Mouse (Mus musculus) thymus, adult 2 months (tissue): ENCODE measurements around the gene Abhd13. TPM values are rescaled to one million over a fixed set of nuclear protein-coding genes. Genes with fewer than 3 reads are reported as not detected.

ENCODE experiments used
- DNase-seq: peaks from one replicate; pipeline ENCODE4 v3.0.0; 2021
- H3K27ac ChIP-seq: fragments of 200-500 bp; 2 replicates; pipeline ENCODE4 v1.5.1; 2012; ENCODE audit warnings: low read length, control low read depth; ENCODE audit not compliant: control insufficient read depth, insufficient read depth
- H3K27me3 ChIP-seq: fragments of 200-500 bp; 2 replicates; pipeline ENCODE4 v1.6.1; 2012; ENCODE audit warnings: mild to moderate bottlenecking, low read length, moderate library complexity, mixed read lengths; ENCODE audit not compliant: control insufficient read depth, insufficient read depth
- H3K36me3 ChIP-seq: fragments of 200-500 bp; 2 replicates; pipeline ENCODE4 v1.6.1; 2012; ENCODE audit warnings: mild to moderate bottlenecking, low read length, moderate library complexity; ENCODE audit not compliant: control insufficient read depth, insufficient read depth
- H3K4me1 ChIP-seq: fragments of 200-500 bp; replicated peaks from 2 replicates; pipeline ENCODE4 v1.6.1; 2012; ENCODE audit warnings: low read length; ENCODE audit not compliant: control insufficient read depth, insufficient read depth
- H3K4me3 ChIP-seq: fragments of 200-500 bp; 2 replicates; pipeline ENCODE4 v1.5.1; 2012; ENCODE audit warnings: mild to moderate bottlenecking, low read length, control low read depth, moderate library complexity; ENCODE audit not compliant: control insufficient read depth, insufficient read depth
- CTCF ChIP-seq: fragments of 200-500 bp; IDR thresholded peaks from 2 replicates; pipeline ENCODE4 v1.5.1; 2012; ENCODE audit warnings: mild to moderate bottlenecking, control low read depth, low read length, moderate library complexity, borderline replicate concordance; ENCODE audit not compliant: control insufficient read depth, poor library complexity, insufficient read depth; ENCODE audit errors: extremely low read depth
- POLR2A ChIP-seq: fragments of 200-500 bp; IDR thresholded peaks from 2 replicates; pipeline ENCODE4 v1.6.1; 2012; ENCODE audit warnings: mild to moderate bottlenecking, low read length, control low read depth, moderate library complexity; ENCODE audit not compliant: control insufficient read depth, poor library complexity, insufficient read depth; ENCODE audit errors: extremely low read depth
- WGBS: fragments of 180-500 bp; shearing (Covaris S2); methylation state at CpG from one replicate; pipeline ENCODE4 v1.1.7; 2018; 5-methylcytosine and 5-hydroxymethylcytosine counted together
- polyA plus RNA-seq: library from polyadenylated mRNA; depleted of rRNA; stranded (reverse); fragments of >200 nt; gene quantifications from 2 replicates; pipeline ENCODE4 v1.2.3, GENCODE M21; 2012

Abhd13 gene
- polyA plus RNA-seq, 1 experiment = 10.9 TPM

DNA sequence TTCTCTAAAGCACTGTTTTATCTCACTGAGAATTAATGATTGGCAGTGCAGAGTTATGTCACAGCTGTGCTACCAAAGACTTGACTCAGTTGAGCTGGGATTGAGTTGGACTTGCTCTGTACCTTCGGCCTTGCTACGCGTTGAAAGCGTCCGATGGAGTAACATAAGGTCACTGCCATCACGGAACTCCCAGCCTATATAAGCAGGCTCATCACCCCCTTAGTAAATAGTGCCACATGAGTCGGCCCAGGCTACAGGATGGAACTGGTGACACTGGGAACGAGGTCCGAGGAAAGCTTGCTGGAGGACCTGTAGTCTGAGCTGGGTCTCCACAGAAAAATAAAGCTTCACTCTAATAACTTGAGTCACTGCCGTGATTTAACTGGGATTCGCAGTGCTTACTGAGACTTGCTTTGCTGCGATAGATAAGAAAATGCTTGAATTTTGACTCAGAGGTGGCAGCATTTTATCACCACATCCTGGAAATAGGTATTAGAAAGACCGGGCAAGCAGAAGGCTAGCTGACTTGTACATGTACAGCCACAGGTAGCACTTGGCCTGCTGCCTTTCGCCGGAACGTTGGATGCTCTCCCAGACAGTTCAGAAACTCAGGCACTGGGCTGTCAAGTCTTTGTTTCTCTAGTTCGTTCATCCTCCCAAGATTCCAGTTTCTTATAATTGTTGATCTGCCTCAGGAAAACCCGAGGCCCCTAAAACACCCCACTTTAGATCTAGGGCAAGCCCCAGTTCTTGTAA, 1.1 kb downstream of the Abhd13 start:
- no peak overlapping the region; the same call in none of the 2 replicates for H3K27ac ChIP-seq
- H3K4me3 ChIP-seq = peak overlapping the region; percentile 93
- H3K36me3 ChIP-seq = peaks cover 8% of the 10 kb centered on the region; the same call in 1 of the 2 replicates
- peak; percentile 9 for DNase-seq
- peaks cover 12% of the 10 kb centered on the region for H3K4me1 ChIP-seq
- no peak for TF ChIP-seq CTCF
- no peak for TF ChIP-seq POLR2A
- 57% methylated on average over 18 of the region's 18 CpGs for WGBS
- no peaks in the 10 kb centered on the region for H3K27me3 ChIP-seq

DNA sequence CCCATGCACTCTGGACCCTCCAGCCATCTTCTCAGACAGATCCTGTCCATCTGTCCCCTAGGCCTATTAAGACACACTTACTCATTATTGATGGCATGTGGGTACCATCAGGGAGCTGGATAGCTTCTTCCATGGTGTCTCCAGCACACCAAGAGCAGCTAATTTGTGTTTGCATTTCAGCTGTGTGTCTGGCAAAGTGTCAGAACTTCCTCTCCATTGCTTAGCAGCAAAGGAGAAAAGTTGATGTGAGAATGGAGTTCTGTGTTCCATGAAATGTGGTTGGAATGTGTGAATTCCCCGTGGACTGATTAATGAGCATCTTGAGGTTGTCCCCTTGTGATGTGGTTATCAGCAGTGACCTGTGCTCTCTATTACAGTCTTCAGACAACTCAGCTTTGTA, 2.2 kb downstream of the Abhd13 start:
- H3K4me3 ChIP-seq = no peak overlapping the region
- DNase-seq = no peak
- H3K27ac ChIP-seq = no peak overlapping the region
- TF ChIP-seq POLR2A (no peak), CTCF (no peak)
- peaks cover 12% of the 10 kb centered on the region for H3K4me1 ChIP-seq
- 77% methylated on average over 1 of the region's 1 CpGs for WGBS
- peaks cover 11% of the 10 kb centered on the region; the same call in 1 of the 2 replicates for H3K36me3 ChIP-seq
- H3K27me3 ChIP-seq = no peaks in the 10 kb centered on the region

DNA sequence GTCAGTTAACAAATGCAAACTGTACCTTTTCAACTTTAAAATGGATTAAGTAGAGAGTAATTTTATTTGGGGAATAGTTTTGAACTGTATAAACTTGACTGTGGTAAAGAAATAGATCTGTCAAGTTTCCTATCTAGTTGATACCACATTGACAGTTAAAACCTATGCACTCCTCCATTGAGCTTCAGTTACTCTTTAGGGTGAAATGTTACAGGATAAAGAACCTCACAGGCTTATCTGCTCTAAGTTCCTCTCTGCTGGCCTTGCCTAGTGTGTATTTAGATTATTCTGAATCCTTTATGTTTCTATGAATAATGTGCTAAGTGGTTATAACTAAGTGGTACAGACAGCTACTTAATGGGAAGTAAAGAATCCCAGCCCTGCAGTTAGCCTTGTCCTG, 2.7 kb downstream of the Abhd13 start:
- H3K36me3 ChIP-seq = peaks cover 11% of the 10 kb centered on the region; the same call in 1 of the 2 replicates
- H3K27ac ChIP-seq = no peak overlapping the region
- no peak overlapping the region for H3K4me3 ChIP-seq
- TF ChIP-seq POLR2A (no peak), CTCF (no peak)
- H3K27me3 ChIP-seq = no peaks in the 10 kb centered on the region
- H3K4me1 ChIP-seq = peaks cover 12% of the 10 kb centered on the region
- DNase-seq = no peak

DNA sequence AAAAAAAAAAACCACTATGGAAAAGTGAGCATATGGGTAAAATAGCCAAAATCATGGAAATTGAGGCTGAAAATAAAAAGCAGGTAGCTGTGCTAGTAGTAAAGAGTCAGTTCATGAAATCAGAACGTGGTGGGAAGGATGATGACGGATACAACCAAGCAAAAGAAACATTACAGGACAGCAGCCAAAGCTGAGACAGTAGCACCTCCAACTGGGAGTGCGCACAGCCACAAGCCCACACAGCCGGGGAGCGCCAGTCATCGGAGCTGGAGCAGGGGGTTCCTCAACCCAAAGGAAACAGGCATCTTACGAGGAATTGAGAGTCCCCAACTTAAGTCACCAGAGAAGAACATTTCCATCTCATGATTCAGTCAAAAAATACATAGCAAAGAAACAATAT, 26.6 kb downstream of the Abhd13 start:
- no peaks in the 10 kb centered on the region; the same call in 1 of the 2 replicates for H3K27me3 ChIP-seq
- 86% methylated on average over 7 of the region's 7 CpGs for WGBS
- H3K4me3 ChIP-seq = no peak overlapping the region
- no peaks in the 10 kb centered on the region for H3K4me1 ChIP-seq
- TF ChIP-seq POLR2A (no peak), CTCF (no peak)
- H3K36me3 ChIP-seq = no peaks in the 10 kb centered on the region
- DNase-seq = no peak
- H3K27ac ChIP-seq = no peak overlapping the region

DNA sequence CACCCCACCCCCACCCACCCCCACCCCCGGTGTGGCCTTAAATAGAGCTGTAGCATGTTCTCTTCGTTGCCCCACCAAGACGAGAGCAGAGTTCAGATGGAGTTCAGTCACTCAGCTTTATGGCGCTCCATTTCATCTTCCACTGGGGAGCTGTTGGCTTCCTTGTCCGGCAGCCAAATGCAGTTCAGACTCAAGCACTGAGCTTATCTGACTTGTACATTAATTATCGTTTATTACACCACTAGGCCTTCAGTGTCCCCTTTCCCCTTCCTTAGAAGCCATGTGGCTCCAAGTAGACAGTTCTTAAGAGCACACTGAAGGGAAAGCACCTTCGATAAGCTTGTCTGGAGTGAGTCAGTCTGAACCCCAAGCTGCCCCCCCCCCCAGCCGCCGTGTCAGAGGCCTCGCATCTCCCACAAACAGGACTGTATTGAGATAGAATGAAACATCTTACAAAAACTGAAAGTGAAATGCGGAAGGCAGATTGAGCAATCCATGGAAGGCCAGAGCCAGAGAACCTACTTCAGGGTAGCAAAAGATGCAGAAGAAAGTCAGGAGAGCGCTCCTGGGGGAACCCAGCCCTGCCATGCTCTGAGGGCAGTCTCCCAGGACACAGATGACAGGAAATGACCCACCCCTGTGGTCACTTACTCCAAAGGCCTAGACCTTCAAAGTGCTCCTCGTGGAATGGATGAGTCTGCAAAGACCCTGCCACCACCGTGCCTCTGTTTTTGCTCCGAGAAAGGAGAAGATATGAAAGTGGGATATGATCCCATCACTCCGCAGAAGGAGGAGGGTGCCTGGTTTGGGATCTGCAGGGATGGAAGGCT, 28.9 kb downstream of the Abhd13 start, which contains the start of gene Tnfsf13b:
TSS of gene Tnfsf13b (plus strand) at position 312 of the 830 bp plus-strand sequence.
- Histone ChIP-seq H3K27me3 (no peaks in the 10 kb centered on the region; the same call in 1 of the 2 replicates), H3K4me1 (no peaks in the 10 kb centered on the region), H3K4me3 (no peak within 1 kb of the TSS), H3K27ac (no peak within 1 kb of the TSS), H3K36me3 (no peaks in the 10 kb centered on the region)
- no peak for DNase-seq
- 75% methylated on average over 16 of the region's 16 CpGs for WGBS
- TF ChIP-seq POLR2A = no peak
- no peak for TF ChIP-seq CTCF

DNA sequence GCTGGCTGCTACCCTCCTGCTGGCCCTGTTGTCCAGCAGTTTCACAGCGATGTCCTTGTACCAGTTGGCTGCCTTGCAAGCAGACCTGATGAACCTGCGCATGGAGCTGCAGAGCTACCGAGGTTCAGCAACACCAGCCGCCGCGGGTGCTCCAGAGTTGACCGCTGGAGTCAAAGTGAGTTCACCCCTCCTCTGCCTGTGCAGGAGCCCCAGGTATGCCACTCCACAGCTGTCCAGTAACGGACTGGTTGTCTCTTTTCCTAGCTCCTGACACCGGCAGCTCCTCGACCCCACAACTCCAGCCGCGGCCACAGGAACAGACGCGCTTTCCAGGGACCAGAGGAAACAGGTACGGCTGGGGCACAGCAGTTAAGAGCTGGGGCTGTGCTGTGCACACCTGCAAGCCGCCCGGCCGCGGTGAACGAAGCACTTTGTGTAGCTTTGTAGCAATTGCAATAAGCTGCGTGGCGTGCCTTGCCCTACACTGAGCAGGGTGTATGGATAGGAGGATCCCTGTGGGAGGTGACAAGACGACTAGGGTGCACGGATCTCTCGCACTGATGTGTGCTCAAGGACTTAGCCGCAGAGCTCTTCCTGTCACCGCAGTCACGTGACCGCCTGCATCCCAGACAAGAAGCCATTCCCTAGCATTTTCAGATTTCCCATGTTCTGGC, 29.6 kb downstream of the Abhd13 start:
- TF ChIP-seq POLR2A (no peak), CTCF (no peak)
- Histone ChIP-seq H3K4me3 (no peak overlapping the region), H3K4me1 (no peaks in the 10 kb centered on the region), H3K27ac (no peak overlapping the region), H3K27me3 (no peaks in the 10 kb centered on the region; the same call in 1 of the 2 replicates), H3K36me3 (no peaks in the 10 kb centered on the region)
- DNase-seq = no peak
- WGBS = 7% methylated on average over 29 of the region's 29 CpGs
